Mouse (Mus musculus) intestine, embryonic 14.5 days (tissue): ENCODE measurements around the gene Rcc1l. TPM values are rescaled to one million over a fixed set of nuclear protein-coding genes. Genes with fewer than 3 reads are reported as not detected.

ENCODE experiments used
- ATAC-seq: fragments of 200-750 bp; cut with Nextera tagmentation; replicated peaks from 2 replicates; pipeline ENCODE4 v1.8.0; 2017; ENCODE audit warnings: low read depth, moderate number of reproducible peaks, moderate TSS enrichment, moderate library complexity; ENCODE audit not compliant: low FRiP score, low TSS enrichment
- DNase-seq: peaks from one replicate; pipeline ENCODE4 v3.0.0-alpha.2; 2018; ENCODE audit warnings: low spot score
- H3K27ac ChIP-seq: fragments of 300-500 bp; sonication (generic); 2 replicates; pipeline ENCODE4 v1.5.1; 2014; ENCODE audit warnings: low read depth, mild to moderate bottlenecking, control low read depth
- H3K27me3 ChIP-seq: fragments of 300-500 bp; sonication (generic); replicated peaks from 2 replicates; pipeline ENCODE4 v1.6.1; 2014; ENCODE audit warnings: low read length, control low read depth; ENCODE audit not compliant: control insufficient read depth, insufficient read depth
- H3K36me3 ChIP-seq: fragments of 300-500 bp; sonication (generic); 2 replicates; pipeline ENCODE4 v1.6.1; 2014; ENCODE audit warnings: low read length, control low read depth; ENCODE audit not compliant: control insufficient read depth, insufficient read depth
- H3K4me1 ChIP-seq: fragments of 300-500 bp; sonication (generic); replicated peaks from 2 replicates; pipeline ENCODE4 v1.6.1; 2014; ENCODE audit warnings: low read length, control low read depth, mixed read lengths; ENCODE audit not compliant: control insufficient read depth, insufficient read depth
- H3K4me2 ChIP-seq: fragments of 300-500 bp; sonication (generic); 2 replicates; pipeline ENCODE4 v1.6.1; 2014; ENCODE audit warnings: low read length
- H3K4me3 ChIP-seq: fragments of 300-500 bp; sonication (generic); 2 replicates; pipeline ENCODE4 v1.5.1; 2014; ENCODE audit warnings: low read depth, low read length, control low read depth, mixed read lengths
- H3K9ac ChIP-seq: fragments of 300-500 bp; sonication (generic); 2 replicates; pipeline ENCODE4 v1.6.1; 2014; ENCODE audit warnings: mild to moderate bottlenecking, low read length
- H3K9me3 ChIP-seq: fragments of 300-500 bp; sonication (generic); 2 replicates; pipeline ENCODE4 v1.6.1; 2016; ENCODE audit warnings: low read length, control low read depth; ENCODE audit not compliant: control insufficient read depth
- WGBS: fragments of 180-500 bp; shearing (Covaris S2); extraction: QIAGEN DNeasy Blood & Tissue Kit; methylation state at CpG from one replicate; pipeline ENCODE4 v1.1.7; 2014; 5-methylcytosine and 5-hydroxymethylcytosine counted together
- polyA plus RNA-seq: library from polyadenylated mRNA; unstranded; fragments of >200 nt; fragmentation: Nextera tagmentation; extraction: Ambion mirVana; gene quantifications from 2 replicates; pipeline ENCODE4 v1.2.1, GENCODE M21; 2014

The Rcc1l gene
- polyA plus RNA-seq, 1 experiment from 2014 or later: 32.5 TPM

GRCm38 (mm10) chr5:134164688-134165087 lies 11.9 kb downstream of the Rcc1l start:
- no peaks in the 10 kb centered on the region for H3K4me1 ChIP-seq
- no peak overlapping the region for H3K4me3 ChIP-seq
- ATAC-seq: no peak
- no peaks in the 10 kb centered on the region for H3K27me3 ChIP-seq
- 67% methylated on average over 5 of the region's 5 CpGs for WGBS
- H3K9ac ChIP-seq: no peak overlapping the region
- no peaks in the 10 kb centered on the region for H3K9me3 ChIP-seq
- peaks cover 74% of the 10 kb centered on the region for H3K36me3 ChIP-seq
- H3K4me2 ChIP-seq: no peak overlapping the region
- no peak overlapping the region for H3K27ac ChIP-seq
- no peak for DNase-seq

- Histone ChIP-seq H3K9me3 (no peaks in the 10 kb centered on the region), H3K36me3 (peaks cover 83% of the 10 kb centered on the region), H3K27me3 (no peaks in the 10 kb centered on the region), H3K4me1 (no peaks in the 10 kb centered on the region), H3K4me3 (no peak overlapping the region), H3K27ac (no peak overlapping the region), H3K4me2 (no peak overlapping the region), H3K9ac (no peak overlapping the region)
- 92% methylated on average over 7 of the region's 7 CpGs for WGBS
- ATAC-seq: no peak
- DNase-seq: no peak
Observed at GRCm38 (mm10) chr5:134155916-134156466, 20.6 kb downstream of the Rcc1l start.

- Histone ChIP-seq H3K9me3 (no peaks in the 10 kb centered on the region), H3K4me3 (no peak overlapping the region), H3K36me3 (peaks cover 78% of the 10 kb centered on the region), H3K9ac (no peak overlapping the region), H3K27me3 (no peaks in the 10 kb centered on the region), H3K4me2 (no peak overlapping the region), H3K27ac (no peak overlapping the region), H3K4me1 (no peaks in the 10 kb centered on the region)
- ATAC-seq (no peak), DNase-seq (no peak)
- WGBS: 88% methylated on average over 11 of the region's 11 CpGs
Observed at GRCm38 (mm10) chr5:134151895-134152294, 24.7 kb downstream of the Rcc1l start.

GRCm38 (mm10) chr5:134148153-134148552 lies 28.4 kb downstream of the Rcc1l start:
- Histone ChIP-seq H3K27ac (no peak overlapping the region), H3K36me3 (peaks cover 50% of the 10 kb centered on the region), H3K9me3 (no peaks in the 10 kb centered on the region), H3K4me1 (no peaks in the 10 kb centered on the region), H3K27me3 (no peaks in the 10 kb centered on the region), H3K4me2 (no peak overlapping the region), H3K4me3 (no peak overlapping the region), H3K9ac (no peak overlapping the region)
- ATAC-seq (no peak), DNase-seq (no peak)
- WGBS: 93% methylated on average over 4 of the region's 4 CpGs

GRCm38 (mm10) chr5:134147194-134147753 lies 29.3 kb downstream of the Rcc1l start:
- Histone ChIP-seq H3K36me3 (peaks cover 42% of the 10 kb centered on the region), H3K4me2 (no peak overlapping the region), H3K27ac (no peak overlapping the region), H3K4me1 (no peaks in the 10 kb centered on the region), H3K4me3 (no peak overlapping the region), H3K27me3 (no peaks in the 10 kb centered on the region), H3K9ac (no peak overlapping the region), H3K9me3 (no peaks in the 10 kb centered on the region)
- ATAC-seq: no peak
- DNase-seq: no peak
- 88% methylated on average over 10 of the region's 10 CpGs for WGBS

- Histone ChIP-seq H3K9me3 (no peaks in the 10 kb centered on the region), H3K4me1 (no peaks in the 10 kb centered on the region), H3K9ac (no peak overlapping the region), H3K4me2 (no peak overlapping the region), H3K4me3 (no peak overlapping the region), H3K27me3 (no peaks in the 10 kb centered on the region), H3K36me3 (peaks cover 22% of the 10 kb centered on the region), H3K27ac (no peak overlapping the region)
- ATAC-seq (no peak), DNase-seq (no peak)
- WGBS: 92% methylated on average over 8 of the region's 8 CpGs
Observed at GRCm38 (mm10) chr5:134144986-134145385, 31.6 kb downstream of the Rcc1l start.

- no peak overlapping the region for H3K4me2 ChIP-seq
- DNase-seq (no peak), ATAC-seq (no peak)
- no peaks in the 10 kb centered on the region for H3K27me3 ChIP-seq
- H3K9ac ChIP-seq: no peak overlapping the region
- no peaks in the 10 kb centered on the region for H3K9me3 ChIP-seq
- H3K27ac ChIP-seq: no peak overlapping the region
- H3K4me1 ChIP-seq: no peaks in the 10 kb centered on the region
- no peaks in the 10 kb centered on the region for H3K36me3 ChIP-seq
- no peak overlapping the region for H3K4me3 ChIP-seq
- WGBS: 73% methylated on average over 11 of the region's 11 CpGs
Observed at GRCm38 (mm10) chr5:134142381-134142780, 34.2 kb downstream of the Rcc1l start.

GRCm38 (mm10) chr5:134141236-134141635 lies 35.3 kb downstream of the Rcc1l start:
- H3K27me3 ChIP-seq: no peaks in the 10 kb centered on the region
- H3K9me3 ChIP-seq: no peaks in the 10 kb centered on the region
- no peaks in the 10 kb centered on the region for H3K4me1 ChIP-seq
- H3K9ac ChIP-seq: no peak overlapping the region
- H3K4me2 ChIP-seq: no peak overlapping the region
- 68% methylated on average over 7 of the region's 7 CpGs for WGBS
- H3K36me3 ChIP-seq: no peaks in the 10 kb centered on the region
- ATAC-seq: no peak
- no peak overlapping the region for H3K27ac ChIP-seq
- DNase-seq: no peak
- no peak overlapping the region for H3K4me3 ChIP-seq

- Histone ChIP-seq H3K4me1 (no peaks in the 10 kb centered on the region), H3K4me3 (no peak overlapping the region), H3K4me2 (no peak overlapping the region), H3K9me3 (no peaks in the 10 kb centered on the region), H3K27ac (no peak overlapping the region), H3K9ac (no peak overlapping the region), H3K27me3 (no peaks in the 10 kb centered on the region), H3K36me3 (0 out of 2 replicates have a peak, but pooled peaks cover 5% of the 10 kb centered on the region)
- WGBS: 86% methylated on average over 6 of the region's 6 CpGs
- DNase-seq (no peak), ATAC-seq (no peak)
Observed at GRCm38 (mm10) chr5:134139429-134139828, 37.1 kb downstream of the Rcc1l start.
